Mouse (Mus musculus) lung, adult 10 weeks (tissue): Measurements from ENCODE around the gene Sirpb1b. TPM values are rescaled to one million over a fixed set of nuclear protein-coding genes. Genes with fewer than 3 reads are reported as not detected.

Experiments
- polyA plus RNA-seq: library from polyadenylated mRNA; stranded (reverse); fragments of 350-450 nt; fragmentation: Illumina TruSeq; extraction: RNeasy Lipid Tissue Mini Kit (QIAGEN cat#74804); gene quantifications from one replicate; pipeline ENCODE4 v1.2.3, GENCODE M21; 2014; ENCODE audit warnings: low read depth, low replicate concordance; ENCODE audit not compliant: insufficient read depth

Sirpb1b gene
- 6.4 TPM for polyA plus RNA-seq

DNA sequence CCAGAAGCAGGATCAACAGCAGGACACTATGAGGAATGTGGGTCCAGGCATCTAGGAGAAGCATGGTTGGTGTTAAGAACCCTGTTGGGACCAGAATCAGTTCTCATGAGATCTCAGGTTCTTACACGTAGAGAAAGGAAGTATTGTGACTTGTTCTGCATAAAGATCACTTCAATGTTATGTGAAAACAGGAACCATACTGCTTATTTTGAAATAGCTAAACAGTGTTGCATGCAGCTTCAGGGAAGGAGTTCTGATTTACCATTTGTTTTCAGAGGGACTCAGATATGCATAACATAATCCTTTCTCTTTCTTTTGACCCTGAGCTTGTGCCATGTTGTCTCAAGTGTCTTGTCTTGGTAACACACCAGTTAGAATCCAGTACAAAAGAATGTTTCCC is at the start of gene Sirpb1b:
TSS of gene Sirpb1b (minus strand) at position 179 of the 400 bp plus-strand sequence.

Other genes with a start within 250 kb of the Sirpb1b start
- gene Gm9733, start 242.8 kb downstream of the Sirpb1b start, polyA plus RNA-seq: 6.6 TPM
- 4.6 TPM for gene Sirpb1a, start 148.5 kb downstream of the Sirpb1b start, polyA plus RNA-seq